Mouse (Mus musculus): Measurements from ENCODE around the gene Gpr27.

- TF ChIP-seq CTCF (IDR thresholded peaks at IDR 0.05; ENCODE audit: borderline replicate concordance, insufficient read depth, low read depth, low read length), result no peak
- TF ChIP-seq POLR2A (IDR thresholded peaks at IDR 0.05; ENCODE audit: borderline replicate concordance, insufficient read depth, low read length), result no peak
Measured at GRCm38 (mm10) chr6:99658586-99658985, 33.9 kb upstream of the Gpr27 start.
